Mouse (Mus musculus): ENCODE measurements around the gene Tff3.

DNA sequence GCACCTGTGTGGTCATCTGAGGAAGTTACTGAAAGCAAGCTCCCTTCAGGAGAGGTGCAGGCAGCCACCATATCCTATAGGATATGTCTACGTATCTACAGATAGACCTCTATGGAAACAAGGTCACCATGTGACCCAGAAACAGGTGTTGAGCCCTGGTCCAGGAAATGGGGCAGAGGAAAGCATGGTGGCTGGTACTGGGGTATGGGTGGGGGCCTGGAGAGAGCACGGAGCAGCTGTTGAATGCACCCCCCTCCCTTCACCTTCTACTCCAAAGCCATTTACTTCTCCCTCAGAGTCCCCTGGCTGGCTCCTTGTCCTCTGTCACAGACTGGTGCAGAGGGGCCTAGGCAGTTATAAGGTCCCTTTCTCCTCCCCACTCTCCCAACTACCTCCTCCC, 34.4 kb upstream of the Tff3 start:
- TF ChIP-seq CTCF (conservative IDR thresholded peaks at IDR 0.05 in 1 of 2, IDR thresholded peaks at IDR 0.05 in 1 of 2; ENCODE audit: low read depth in 2 of 2, low read length in 2 of 2) (no peak), MXI1 (IDR thresholded peaks at IDR 0.05; ENCODE audit: low read depth, low read length) (no peak), ZNF384 (IDR thresholded peaks at IDR 0.05; ENCODE audit: low read depth, low read length) (no peak), GABPA (IDR thresholded peaks at IDR 0.05; ENCODE audit: insufficient replicate concordance, low read depth, low read length) (no peak)

All from CH12.LX (cell line).